Mouse (Mus musculus): Measurements from ENCODE around the gene Tspan17.

GRCm38 (mm10) chr13:54746110-54746509 lies 43.1 kb upstream of the Tspan17 start:
- no peak for TF ChIP-seq POLR2A (IDR thresholded peaks at IDR 0.05; ENCODE audit: borderline replicate concordance, low read depth, low read length)
- no peak for TF ChIP-seq CTCF (IDR thresholded peaks at IDR 0.05; ENCODE audit: low read depth, low read length)
